Mouse (Mus musculus): ENCODE data around the gene Lhx8. TPM values are rescaled to one million over a fixed set of nuclear protein-coding genes. Genes with fewer than 3 reads are reported as not detected.
A peak's percentile ranks its signal among the peaks of the same experiment; 100 is the strongest.

Lhx8 gene
- polyA plus RNA-seq, 1 experiment from 2014 or later = 2.9 TPM

- H3K36me3 ChIP-seq (ENCODE audit: control insufficient read depth, insufficient read depth, low read length) = no peaks in the 10 kb centered on the region
- peaks cover 34% of the 10 kb centered on the region for H3K27me3 ChIP-seq (ENCODE audit: control insufficient read depth, insufficient read depth, low read depth, low read length)
- H3K9ac ChIP-seq (ENCODE audit: low read depth, low read length) = no peak overlapping the region
- no peaks in the 10 kb centered on the region for H3K4me1 ChIP-seq (ENCODE audit: control insufficient read depth, insufficient read depth, low read length)
- no peak overlapping the region for H3K27ac ChIP-seq (ENCODE audit: low read length)
- no peak for ATAC-seq
- no peak overlapping the region for H3K4me2 ChIP-seq (ENCODE audit: low read length)
- H3K4me3 ChIP-seq (ENCODE audit: low read depth, low read length) = no peak overlapping the region
- no peaks in the 10 kb centered on the region for H3K9me3 ChIP-seq (replicated peaks; ENCODE audit: control insufficient read depth, low read length, poor library complexity, severe bottlenecking)
- 62% methylated on average over 17 of the region's 17 CpGs for WGBS
Observed at GRCm38 (mm10) chr3:154339649-154340260, 9.3 kb upstream of the Lhx8 start.

- WGBS = 1% methylated on average over 10 of the region's 10 CpGs
- ATAC-seq = no peak
Observed at GRCm38 (mm10) chr3:154334806-154335205, 4.3 kb upstream of the Lhx8 start.

GRCm38 (mm10) chr3:154333401-154333999 lies 3.0 kb upstream of the Lhx8 start:
- H3K27ac ChIP-seq (ENCODE audit: low read length) = no peak overlapping the region
- no peak for ATAC-seq
- no peak overlapping the region for H3K4me3 ChIP-seq (ENCODE audit: low read depth, low read length)
- H3K9ac ChIP-seq (ENCODE audit: low read depth, low read length) = no peak overlapping the region
- no peaks in the 10 kb centered on the region for H3K36me3 ChIP-seq (ENCODE audit: control insufficient read depth, insufficient read depth, low read length)
- H3K27me3 ChIP-seq (ENCODE audit: control insufficient read depth, insufficient read depth, low read depth, low read length) = peaks cover 56% of the 10 kb centered on the region
- WGBS = 1% methylated on average over 16 of the region's 16 CpGs
- no peak overlapping the region for H3K4me2 ChIP-seq (ENCODE audit: low read length)
- H3K4me1 ChIP-seq (ENCODE audit: control insufficient read depth, insufficient read depth, low read length) = peaks cover 8% of the 10 kb centered on the region
- no peaks in the 10 kb centered on the region for H3K9me3 ChIP-seq (replicated peaks; ENCODE audit: control insufficient read depth, low read length, poor library complexity, severe bottlenecking)

More at GRCm38 (mm10) chr3:154334806-154335205, 4.3 kb upstream of the Lhx8 start:
- Histone ChIP-seq H3K9me3 (replicated peaks; ENCODE audit: control insufficient read depth, low read length, poor library complexity, severe bottlenecking) (no peaks in the 10 kb centered on the region), H3K4me1 (ENCODE audit: control insufficient read depth, insufficient read depth, low read length) (peaks cover 3% of the 10 kb centered on the region; the same call in 1 of the 2 replicates), H3K27me3 (ENCODE audit: control insufficient read depth, insufficient read depth, low read depth, low read length) (peaks cover 60% of the 10 kb centered on the region), H3K27ac (ENCODE audit: low read length) (no peak overlapping the region), H3K4me3 (ENCODE audit: low read depth, low read length) (no peak overlapping the region), H3K36me3 (ENCODE audit: control insufficient read depth, insufficient read depth, low read length) (no peaks in the 10 kb centered on the region), H3K4me2 (ENCODE audit: low read length) (no peak overlapping the region), H3K9ac (ENCODE audit: low read depth, low read length) (no peak overlapping the region)

GRCm38 (mm10) chr3:154332941-154333340 lies 2.5 kb upstream of the Lhx8 start:
- ATAC-seq = no peak
- no peaks in the 10 kb centered on the region for H3K9me3 ChIP-seq (replicated peaks; ENCODE audit: control insufficient read depth, low read length, poor library complexity, severe bottlenecking)
- H3K27me3 ChIP-seq (ENCODE audit: control insufficient read depth, insufficient read depth, low read depth, low read length) = peaks cover 58% of the 10 kb centered on the region
- H3K36me3 ChIP-seq (ENCODE audit: control insufficient read depth, insufficient read depth, low read length) = no peaks in the 10 kb centered on the region
- 2% methylated on average over 15 of the region's 15 CpGs for WGBS
- no peak overlapping the region for H3K9ac ChIP-seq (ENCODE audit: low read depth, low read length)
- H3K4me2 ChIP-seq (ENCODE audit: low read length) = no peak overlapping the region
- no peak overlapping the region for H3K4me3 ChIP-seq (ENCODE audit: low read depth, low read length)
- no peak overlapping the region for H3K27ac ChIP-seq (ENCODE audit: low read length)
- H3K4me1 ChIP-seq (ENCODE audit: control insufficient read depth, insufficient read depth, low read length) = peaks cover 14% of the 10 kb centered on the region

GRCm38 (mm10) chr3:154332213-154332530 lies 1.7 kb upstream of the Lhx8 start:
- ATAC-seq = no peak
- Histone ChIP-seq H3K27ac (ENCODE audit: low read length) (no peak overlapping the region), H3K4me3 (ENCODE audit: low read depth, low read length) (no peak overlapping the region), H3K9ac (ENCODE audit: low read depth, low read length) (no peak overlapping the region), H3K4me1 (ENCODE audit: control insufficient read depth, insufficient read depth, low read length) (peaks cover 15% of the 10 kb centered on the region), H3K9me3 (replicated peaks; ENCODE audit: control insufficient read depth, low read length, poor library complexity, severe bottlenecking) (no peaks in the 10 kb centered on the region), H3K36me3 (ENCODE audit: control insufficient read depth, insufficient read depth, low read length) (no peaks in the 10 kb centered on the region), H3K4me2 (ENCODE audit: low read length) (no peak overlapping the region), H3K27me3 (ENCODE audit: control insufficient read depth, insufficient read depth, low read depth, low read length) (peaks cover 54% of the 10 kb centered on the region)
- under 1% methylated on average over 20 of the region's 20 CpGs for WGBS

- Histone ChIP-seq H3K4me2 (ENCODE audit: low read length) (no peak overlapping the region), H3K27me3 (ENCODE audit: control insufficient read depth, insufficient read depth, low read depth, low read length) (peaks cover 51% of the 10 kb centered on the region), H3K36me3 (ENCODE audit: control insufficient read depth, insufficient read depth, low read length) (no peaks in the 10 kb centered on the region), H3K27ac (ENCODE audit: low read length) (no peak overlapping the region), H3K4me3 (ENCODE audit: low read depth, low read length) (no peak overlapping the region), H3K9me3 (replicated peaks; ENCODE audit: control insufficient read depth, low read length, poor library complexity, severe bottlenecking) (no peaks in the 10 kb centered on the region), H3K4me1 (ENCODE audit: control insufficient read depth, insufficient read depth, low read length) (peaks cover 15% of the 10 kb centered on the region), H3K9ac (ENCODE audit: low read depth, low read length) (no peak overlapping the region)
- WGBS = under 1% methylated on average over 21 of the region's 21 CpGs
- ATAC-seq = no peak
Observed at GRCm38 (mm10) chr3:154331506-154332212, 1.2 kb upstream of the Lhx8 start.

GRCm38 (mm10) chr3:154331003-154331340 lies 513 bp upstream of the Lhx8 start:
- no peak for ATAC-seq
- H3K9me3 ChIP-seq (replicated peaks; ENCODE audit: control insufficient read depth, low read length, poor library complexity, severe bottlenecking) = no peaks in the 10 kb centered on the region
- peaks cover 51% of the 10 kb centered on the region for H3K27me3 ChIP-seq (ENCODE audit: control insufficient read depth, insufficient read depth, low read depth, low read length)
- no peak overlapping the region for H3K4me3 ChIP-seq (ENCODE audit: low read depth, low read length)
- under 1% methylated on average over 10 of the region's 10 CpGs for whole genome bisulfite sequencing
- peaks cover 15% of the 10 kb centered on the region for H3K4me1 ChIP-seq (ENCODE audit: control insufficient read depth, insufficient read depth, low read length)
- no peak overlapping the region for H3K27ac ChIP-seq (ENCODE audit: low read length)
- no peak overlapping the region for H3K4me2 ChIP-seq (ENCODE audit: low read length)
- no peak overlapping the region for H3K9ac ChIP-seq (ENCODE audit: low read depth, low read length)
- no peaks in the 10 kb centered on the region for H3K36me3 ChIP-seq (ENCODE audit: control insufficient read depth, insufficient read depth, low read length)

GRCm38 (mm10) chr3:154329323-154330180 lies 907 bp downstream of the Lhx8 start:
- no peak overlapping the region for H3K4me2 ChIP-seq (ENCODE audit: low read length)
- H3K4me1 ChIP-seq (ENCODE audit: control insufficient read depth, insufficient read depth, low read length) = peaks cover 15% of the 10 kb centered on the region
- peak overlapping the region; percentile 36; the same call in 1 of the 2 replicates for H3K4me3 ChIP-seq (ENCODE audit: low read depth, low read length)
- H3K9ac ChIP-seq (ENCODE audit: low read depth, low read length) = no peak overlapping the region
- H3K27ac ChIP-seq (ENCODE audit: low read length) = no peak overlapping the region
- ATAC-seq = no peak
- H3K9me3 ChIP-seq (replicated peaks; ENCODE audit: control insufficient read depth, low read length, poor library complexity, severe bottlenecking) = no peaks in the 10 kb centered on the region
- H3K27me3 ChIP-seq (ENCODE audit: control insufficient read depth, insufficient read depth, low read depth, low read length) = peaks cover 48% of the 10 kb centered on the region
- no peaks in the 10 kb centered on the region for H3K36me3 ChIP-seq (ENCODE audit: control insufficient read depth, insufficient read depth, low read length)
- WGBS = under 1% methylated on average over 54 of the region's 54 CpGs
